Mouse (Mus musculus): Measurements from ENCODE around the gene Cnksr3. TPM values are rescaled to one million over a fixed set of nuclear protein-coding genes. Genes with fewer than 3 reads are reported as not detected.

Cnksr3 gene
- total RNA-seq, 2 experiments from 2014 or later: 16.5 to 20.8 TPM

DNA sequence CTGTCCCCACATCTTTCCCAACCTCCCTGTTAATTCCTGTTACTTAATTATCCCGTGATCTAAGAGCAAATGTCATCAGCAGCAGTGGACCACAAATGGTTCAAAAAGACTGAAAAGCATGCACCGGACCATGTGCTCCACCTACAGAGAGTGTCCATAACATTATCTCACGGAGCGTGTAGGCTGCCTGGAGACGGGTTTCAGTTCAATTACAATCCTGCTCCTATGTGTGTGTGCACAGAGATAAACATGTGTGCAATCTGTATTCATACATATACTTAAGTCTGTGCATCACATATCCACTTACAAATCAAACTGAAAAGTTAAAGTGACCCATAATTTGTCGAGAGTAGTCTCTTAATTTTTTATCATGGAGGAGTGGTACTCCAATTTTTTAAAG, 14.3 kb downstream of the Cnksr3 start:
- no peak for DNase-seq (ENCODE audit: low spot score in 2 of 2)

GRCm38 (mm10) chr10:7196668-7197400, 15.2 kb downstream of the Cnksr3 start:
- no peak for DNase-seq (ENCODE audit: low spot score in 2 of 2)

DNA sequence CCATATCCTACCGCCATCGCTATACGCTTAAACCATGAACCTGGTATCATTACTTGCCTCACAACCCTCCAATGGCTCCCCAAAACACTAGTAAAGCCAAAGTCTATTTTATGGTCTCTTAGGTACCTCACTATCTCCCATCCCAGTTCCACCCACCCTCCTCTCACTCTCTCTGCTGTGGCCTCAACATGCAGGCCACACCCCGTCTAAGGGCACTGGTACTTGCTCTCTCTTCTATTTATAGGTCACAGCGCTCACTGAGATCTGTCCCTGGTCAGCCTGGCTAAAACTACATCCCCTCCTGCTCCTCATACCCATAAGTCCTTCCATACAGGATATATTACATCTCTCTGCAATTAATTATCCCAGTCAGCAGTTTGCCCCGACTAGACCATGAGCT, 16.1 kb downstream of the Cnksr3 start:
- no peak for DNase-seq (ENCODE audit: low spot score in 2 of 2)

DNA sequence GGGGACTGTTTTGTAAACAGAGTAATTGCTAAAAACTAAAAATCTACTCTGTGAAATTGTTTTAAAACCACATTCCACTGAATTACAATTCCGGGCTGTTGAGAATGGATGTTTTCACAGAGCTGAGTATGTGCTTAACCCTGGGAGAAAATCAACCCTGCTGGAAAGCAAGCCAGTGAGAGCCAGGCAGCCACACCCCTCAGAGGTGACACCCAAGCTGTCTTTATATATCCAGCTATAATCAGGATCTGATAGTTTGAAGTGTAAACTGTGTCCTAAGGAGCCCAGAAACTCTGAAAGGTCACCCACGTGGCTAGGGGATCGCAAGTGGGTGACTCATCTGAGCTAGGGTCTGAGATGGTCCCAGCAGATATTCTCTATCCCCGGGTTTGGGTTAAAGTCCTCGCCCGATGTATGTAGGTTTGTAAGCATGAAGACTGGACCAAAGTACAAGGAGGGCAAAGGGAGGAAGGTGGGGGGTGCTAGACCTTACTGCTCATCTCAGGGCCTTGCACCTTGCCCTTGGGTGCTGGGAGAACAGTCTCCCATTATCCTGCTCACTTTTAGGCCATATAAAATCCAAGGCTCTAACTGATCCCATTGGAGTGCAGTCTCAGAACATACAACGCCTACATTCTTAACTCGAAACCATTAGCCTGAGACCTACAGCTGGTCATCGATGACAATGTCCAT, 20.2 kb downstream of the Cnksr3 start:
- DNase-seq (ENCODE audit: low spot score in 2 of 2): no peak

GRCm38 (mm10) chr10:7189194-7189593, 22.8 kb downstream of the Cnksr3 start:
- DNase-seq (ENCODE audit: low spot score in 2 of 2): no peak

DNA sequence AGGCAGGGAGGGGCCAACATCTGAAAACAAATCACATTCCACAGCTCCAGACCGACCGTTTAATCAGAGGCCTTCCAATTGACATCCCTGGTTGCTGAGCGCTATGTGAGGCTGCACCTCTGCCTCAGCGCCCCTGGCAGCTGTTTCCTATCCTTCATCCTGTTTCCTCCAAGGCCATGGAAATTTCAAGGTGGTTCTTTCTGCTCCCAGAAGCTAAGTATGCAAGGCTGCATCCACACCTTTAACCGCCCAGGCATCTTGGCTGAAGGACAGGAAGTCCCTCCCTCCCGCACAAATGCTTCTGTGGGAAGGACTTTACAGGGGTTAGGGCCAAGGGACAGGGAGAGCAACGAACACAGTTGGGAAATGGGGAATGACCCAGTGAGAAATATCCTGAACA, 24.2 kb downstream of the Cnksr3 start:
- no peak for DNase-seq (ENCODE audit: low spot score in 2 of 2)

DNA sequence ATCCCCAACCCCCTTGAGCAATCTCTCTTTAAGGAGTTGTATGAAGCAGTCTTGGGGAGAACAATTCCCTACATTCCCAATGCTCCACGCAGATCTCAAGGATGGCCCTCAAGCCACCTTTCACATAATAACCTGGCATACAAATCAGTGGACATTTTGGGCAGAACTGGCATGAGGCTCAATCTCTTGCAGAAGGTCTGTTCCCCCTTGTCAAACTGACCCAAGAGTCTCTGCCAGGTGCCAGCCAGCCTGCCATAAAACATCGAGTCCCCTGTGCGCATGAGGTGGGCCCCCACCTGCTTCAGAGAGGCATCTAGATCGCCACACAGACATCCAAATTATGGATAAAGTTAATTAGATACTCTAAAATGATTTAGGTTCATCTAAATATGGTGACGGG, 25.0 kb downstream of the Cnksr3 start:
- no peak for DNase-seq (ENCODE audit: low spot score in 2 of 2)

GRCm38 (mm10) chr10:7186018-7186417, 26.0 kb downstream of the Cnksr3 start:
- DNase-seq (ENCODE audit: low spot score in 2 of 2): no peak

DNA sequence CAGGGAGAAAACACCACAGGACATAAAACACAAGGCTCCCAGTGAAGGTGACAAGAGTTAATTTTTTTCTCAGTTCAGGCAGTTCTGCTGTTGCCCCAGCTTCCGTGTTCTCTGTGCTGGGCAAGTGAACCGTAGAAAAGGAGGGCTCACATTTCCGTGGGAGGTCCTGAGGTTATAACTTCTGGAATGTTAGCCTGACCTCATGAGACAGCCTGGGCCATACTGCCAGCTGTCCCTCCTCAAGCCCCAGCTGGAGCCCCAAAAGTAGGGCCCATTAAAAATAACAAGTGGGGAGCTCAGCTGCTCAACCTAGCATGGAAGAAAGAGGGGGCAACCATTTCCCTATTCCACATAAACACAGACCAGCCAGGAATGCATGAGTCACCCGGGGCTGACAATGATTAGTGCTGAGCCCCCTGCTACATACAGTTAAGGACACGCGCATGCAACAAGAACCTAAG, 28.8 kb downstream of the Cnksr3 start:
- DNase-seq (ENCODE audit: low spot score in 2 of 2): no peak

DNA sequence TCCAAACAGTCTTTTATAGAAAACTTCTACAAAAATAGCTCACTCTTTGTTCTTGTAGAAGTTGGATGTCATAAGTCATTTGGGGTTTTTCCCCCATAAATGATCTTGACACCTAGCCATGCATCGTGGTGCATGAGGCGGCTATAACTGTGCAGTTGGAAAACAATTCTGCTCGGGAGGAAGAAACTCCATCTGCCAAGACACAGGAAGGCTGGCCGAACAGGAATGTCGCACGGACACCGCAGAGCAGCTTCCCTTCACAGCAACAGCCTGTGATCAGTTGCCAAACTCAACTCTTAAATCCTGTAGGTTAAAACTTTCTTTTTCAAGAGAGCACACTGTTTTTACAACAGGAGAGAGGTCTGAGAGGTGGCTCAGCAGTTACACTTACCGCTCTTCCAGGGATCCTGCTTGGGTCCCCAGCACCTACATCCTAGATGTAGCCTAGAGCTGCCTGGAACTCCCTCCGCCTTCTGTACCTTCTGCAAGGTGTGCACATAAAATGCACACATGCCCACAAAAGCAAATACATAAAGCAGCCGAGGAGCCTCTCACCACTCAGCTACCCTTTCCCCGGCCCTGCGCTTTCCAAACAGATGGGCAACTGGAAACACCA, 29.4 kb downstream of the Cnksr3 start:
- DNase-seq (ENCODE audit: low spot score in 2 of 2): no peak

DNA sequence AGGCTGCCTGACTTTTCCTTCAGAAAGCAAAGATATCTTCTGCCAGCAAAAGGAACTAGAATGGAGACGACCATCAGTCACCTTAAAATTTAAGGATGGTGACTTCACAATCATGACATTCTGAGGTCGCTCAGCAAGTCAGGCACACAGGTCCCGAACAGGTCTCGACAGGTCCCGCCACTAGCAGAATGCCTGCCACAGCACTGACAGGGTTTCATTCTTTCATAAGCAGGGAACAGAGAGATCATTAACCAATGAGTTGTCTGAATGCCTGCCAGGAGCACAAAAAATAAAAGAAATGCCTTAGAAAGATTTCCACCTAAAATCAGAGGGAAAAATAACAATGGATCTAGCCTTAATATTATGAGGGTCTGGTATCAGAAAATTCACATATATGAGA, 31.7 kb downstream of the Cnksr3 start:
- no peak for DNase-seq (ENCODE audit: low spot score in 2 of 2)

DNA sequence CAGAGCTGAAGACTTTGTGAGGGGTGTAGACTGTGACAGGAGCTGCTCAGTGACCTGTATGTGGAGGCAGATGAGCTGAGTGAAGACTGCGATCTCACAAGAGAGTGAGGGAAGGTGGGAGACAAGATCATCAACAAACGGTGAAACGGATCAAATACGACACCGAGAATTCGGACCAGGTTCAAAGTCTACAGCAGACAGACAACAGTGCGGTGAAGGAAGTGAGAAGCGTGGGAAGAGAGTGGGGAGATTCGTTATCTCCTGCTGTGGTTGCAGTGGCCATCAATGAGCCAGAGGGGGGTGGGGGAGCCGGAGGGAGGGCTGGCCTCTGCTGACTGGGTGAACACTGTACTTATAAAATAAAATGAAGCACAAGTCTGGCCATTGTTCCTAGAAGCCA, 33.5 kb downstream of the Cnksr3 start:
- DNase-seq (ENCODE audit: low spot score in 2 of 2): no peak

DNA sequence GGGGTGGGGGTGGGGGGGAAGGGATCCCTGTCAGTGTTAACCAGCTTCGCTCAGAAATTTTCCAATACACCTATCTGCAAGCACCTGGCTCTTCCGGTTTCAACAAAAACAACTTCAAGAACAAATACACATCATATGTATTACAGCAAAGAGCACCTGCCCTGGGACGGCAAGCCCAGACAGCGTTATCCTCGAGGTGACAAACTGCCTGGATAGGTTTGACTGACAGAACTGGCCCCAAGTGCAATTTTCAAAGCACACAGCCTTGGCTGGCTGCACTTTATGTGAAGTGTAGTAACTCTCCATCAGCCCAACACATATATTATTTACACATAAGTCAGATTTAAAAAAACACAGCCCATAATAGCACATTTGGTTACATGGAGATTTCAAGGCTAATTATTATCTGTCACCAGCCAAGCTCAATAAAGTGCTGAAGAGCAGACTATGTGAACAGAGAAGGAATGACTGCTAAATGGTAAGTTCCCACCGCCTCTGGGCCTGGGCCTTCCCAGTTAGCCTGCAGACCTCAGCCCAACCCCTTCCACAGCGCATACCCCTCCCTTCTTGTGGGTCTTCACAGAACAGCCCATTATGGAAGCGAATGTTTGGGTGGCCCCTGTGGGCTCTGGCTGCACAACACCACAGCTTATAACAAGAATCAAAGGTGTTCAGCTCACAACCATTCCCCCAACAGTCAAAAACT, 35.7 kb downstream of the Cnksr3 start:
- no peak for DNase-seq (ENCODE audit: low spot score in 2 of 2)

DNA sequence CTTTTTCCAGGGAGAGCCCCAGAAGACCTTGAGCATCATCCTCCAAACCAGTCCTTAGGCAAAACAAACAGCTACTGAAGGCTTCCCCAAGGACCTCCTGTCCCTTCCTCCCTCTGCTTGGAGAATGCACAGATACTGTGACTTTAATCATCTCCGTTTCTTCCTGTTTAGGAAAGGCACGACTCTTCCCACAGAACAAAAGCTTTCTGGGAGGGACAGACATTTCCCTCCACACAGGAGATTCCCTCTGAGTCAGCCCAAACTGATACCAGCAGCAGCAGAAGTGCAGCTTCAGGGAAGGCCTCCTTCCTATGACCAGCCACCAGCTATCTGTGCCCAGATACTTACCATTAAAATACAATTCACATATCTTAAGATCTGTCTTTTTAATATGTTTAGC, 37.6 kb downstream of the Cnksr3 start:
- DNase-seq (ENCODE audit: low spot score in 2 of 2): no peak

DNA sequence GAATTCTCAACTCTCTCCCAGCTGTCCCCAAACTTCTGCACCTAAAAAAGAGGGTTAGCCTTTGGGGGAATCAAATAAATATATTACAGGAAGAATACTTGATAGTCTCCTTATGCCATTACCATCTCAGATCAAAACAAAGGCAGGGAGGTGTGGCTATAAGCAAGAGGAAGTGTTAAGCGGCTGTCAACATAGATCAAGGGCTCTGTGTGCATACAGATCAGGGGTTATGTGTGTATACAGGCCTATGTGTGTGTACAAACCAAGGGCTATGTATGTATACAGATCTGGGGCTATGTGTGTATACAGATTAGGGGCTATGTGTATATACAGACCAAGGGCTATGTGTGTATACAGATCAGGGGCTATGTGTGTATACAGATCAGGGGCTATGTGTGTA, 38.9 kb downstream of the Cnksr3 start:
- DNase-seq (ENCODE audit: low spot score in 2 of 2): no peak

GRCm38 (mm10) chr10:7170434-7170833, 41.6 kb downstream of the Cnksr3 start:
- DNase-seq (ENCODE audit: low spot score in 2 of 2): no peak

- DNase-seq (ENCODE audit: low spot score in 2 of 2): no peak
Measured at GRCm38 (mm10) chr10:7163031-7163430, 49.0 kb downstream of the Cnksr3 start.

DNA sequence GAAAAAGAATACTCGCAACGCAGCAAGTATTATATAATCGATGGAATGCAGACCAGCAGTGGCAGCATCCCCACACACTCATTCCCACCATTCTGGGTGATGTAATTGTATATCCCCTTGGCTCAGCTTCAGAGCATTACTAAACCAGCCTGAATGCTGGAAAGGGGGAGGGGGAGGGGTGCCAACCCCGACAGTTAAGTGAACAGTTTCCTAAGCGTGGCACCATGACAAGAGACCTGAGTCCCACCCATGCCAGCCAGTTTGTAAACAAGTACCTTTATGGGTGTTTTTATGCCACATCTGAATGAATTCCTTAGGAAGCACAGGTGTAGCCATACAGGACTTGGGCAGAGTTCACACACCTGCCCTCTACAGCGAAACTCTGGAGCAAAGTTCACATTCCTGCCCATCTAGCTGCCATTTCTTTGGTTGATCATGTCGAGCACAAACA, 53.0 kb downstream of the Cnksr3 start:
- peak in 1 of 2 experiments; percentile 10 for DNase-seq (ENCODE audit: low spot score in 2 of 2)

GRCm38 (mm10) chr10:7158285-7159060, 53.6 kb downstream of the Cnksr3 start:
- peak; percentile 22 to 27 for DNase-seq (ENCODE audit: low spot score in 2 of 2)

GRCm38 (mm10) chr10:7154877-7155276, 57.2 kb downstream of the Cnksr3 start:
- DNase-seq (ENCODE audit: low spot score in 2 of 2): no peak

DNA sequence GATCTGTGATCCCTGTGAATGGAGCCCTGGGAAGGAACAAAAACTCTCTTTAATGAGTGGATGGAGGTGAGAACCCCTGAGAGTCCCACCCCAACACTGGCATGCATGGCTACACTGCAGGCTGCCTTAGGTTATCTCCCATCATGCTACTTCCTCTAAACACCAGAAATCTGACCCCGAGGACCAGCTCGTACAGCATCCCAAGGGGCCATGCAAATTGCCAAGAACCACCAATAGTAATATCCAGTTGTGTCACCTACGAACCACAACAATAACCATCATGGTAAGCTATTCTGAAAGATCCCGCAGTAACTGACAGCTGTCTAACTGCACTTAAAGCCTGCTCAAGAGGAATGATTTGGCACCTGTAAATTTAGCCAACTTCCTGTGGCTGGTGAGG, 59.1 kb downstream of the Cnksr3 start:
- DNase-seq (ENCODE audit: low spot score in 2 of 2): no peak

All from layer of hippocampus, postnatal 14 days (tissue).